Mouse (Mus musculus) regulatory T cell (primary cell): ENCODE data around the gene Serpinb9f.
"Not testable (repeated sequence)": the region's sequence is repeated elsewhere in the genome, so short reads cannot be mapped to it uniquely, and the experiment has no call there.

ENCODE experiments used
- in situ Hi-C: fragments of 300-600 bp; cut with MboI, MseI; formaldehyde crosslinking; loops from one replicate; pipeline ENCODE4 v1.15.1; 2025; ENCODE audit warnings: high pct_unique_total_duplicates

Serpinb9f gene

GRCm38 (mm10) chr13:33323777-33324176 is at the start of gene Serpinb9f:
TSS of gene Serpinb9f (plus strand) at chr13:33324077.
- in situ Hi-C loops, result not testable (repeated sequence)

DNA sequence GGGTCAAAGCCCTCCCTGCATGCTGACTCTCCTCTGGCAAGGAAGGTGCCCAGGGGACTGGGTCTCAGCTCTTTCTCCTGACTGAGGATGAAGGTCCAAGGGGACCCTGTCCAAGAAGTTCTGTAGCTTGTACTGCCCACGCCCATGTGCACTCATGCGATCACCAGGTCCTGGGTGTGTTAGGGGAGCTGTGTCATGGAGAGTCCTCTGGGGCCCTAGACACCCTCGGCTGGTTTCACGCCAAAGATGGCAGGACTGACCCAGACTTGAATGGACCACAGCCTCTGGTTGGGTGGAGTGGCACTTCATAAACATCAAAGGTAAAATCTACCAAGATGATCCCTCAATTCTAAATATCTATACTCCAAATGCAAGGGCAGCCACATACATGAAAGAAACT is 15.2 kb upstream of the Serpinb9f start:
- in situ Hi-C loops, result not testable (repeated sequence)

DNA sequence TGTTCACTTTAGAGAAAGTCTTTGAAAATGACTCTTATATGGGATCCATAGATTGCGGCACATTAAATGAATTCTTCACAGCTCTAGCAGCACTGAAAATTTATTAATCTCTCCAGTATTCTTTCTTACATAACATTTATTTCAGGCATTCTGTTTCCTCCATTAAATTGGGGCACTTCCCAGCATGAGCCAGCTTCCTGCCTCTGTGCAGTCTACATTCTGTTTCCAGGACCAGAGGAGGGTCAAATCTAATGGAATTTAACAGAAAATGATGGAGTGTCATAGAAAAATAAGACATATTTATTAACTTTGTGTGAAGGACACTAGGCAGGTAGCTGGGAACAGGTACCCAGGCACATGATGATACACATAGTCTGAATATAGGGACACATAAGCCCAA is 32.8 kb downstream of the Serpinb9f start:
- in situ Hi-C loops, result not testable (repeated sequence)
